ENCODE assay signal across 19 mouse cellular contexts in the genomic region with DNA sequence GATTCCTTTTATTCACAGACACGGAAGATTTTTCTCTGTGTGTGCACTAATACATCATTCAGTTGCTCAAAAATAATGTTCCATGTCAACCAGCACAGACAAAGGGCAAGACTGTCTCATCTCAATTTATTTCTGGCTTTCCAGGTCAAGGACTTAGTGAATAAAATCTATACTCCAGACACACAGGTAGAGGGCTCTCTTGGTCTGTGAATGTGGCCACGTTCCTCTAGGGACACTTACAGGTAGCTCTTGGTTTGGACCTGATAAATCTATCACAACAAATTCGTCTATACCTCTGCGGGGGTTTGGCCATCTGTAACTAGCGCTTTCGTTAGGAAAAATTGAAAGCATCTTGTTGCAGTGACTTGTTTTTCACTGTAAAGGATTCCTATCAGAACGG. TPM values are rescaled to one million over a fixed set of nuclear protein-coding genes. Genes with fewer than 3 reads are reported as not detected.
DNase-seq lines count a peak whose midpoint lies in the region; ATAC-seq and TF ChIP-seq lines count a peak whose summit lies in the region.
"Had no signal": no experiment of that assay in that cellular context is flagged by ENCODE, and none has a peak within 500 bp of the region (broad histone marks: within the 10 kb centered on the region; RNA-seq: fewer than 3 reads in every experiment).

No protein-coding gene starts in this region.

- no peak for ATAC-seq in kidney, embryonic 15.5 days (replicated peaks; ENCODE audit: low FRiP score)
- ATAC-seq in hindbrain, embryonic 14.5 days (ENCODE audit: low FRiP score) = no peak
- ATAC-seq: forebrain, embryonic 14.5 days had no signal

- H3K36me3 ChIP-seq in kidney, adult 2 months (ENCODE audit: control insufficient read depth, insufficient read depth, low read length) = no peaks in the 10 kb centered on the region
- H3K36me3 ChIP-seq in kidney, embryonic 15.5 days = no peaks in the 10 kb centered on the region
- no peaks in the 10 kb centered on the region for H3K36me3 ChIP-seq in hindbrain, embryonic 14.5 days (replicated peaks; ENCODE audit: control insufficient read depth, insufficient read depth)
- H3K36me3 ChIP-seq: heart, embryonic 12.5 days; limb, embryonic 15.5 days; midbrain, embryonic 10.5 days had no signal

- H3K4me2 ChIP-seq in kidney, embryonic 15.5 days = no peak overlapping the region
- H3K4me2 ChIP-seq in hindbrain, embryonic 14.5 days (replicated peaks) = no peak overlapping the region
- H3K4me2 ChIP-seq: heart, embryonic 12.5 days; limb, embryonic 15.5 days; lung, embryonic 14.5 days had no signal

- no peak overlapping the region for H3K27ac ChIP-seq in kidney, adult 2 months (ENCODE audit: insufficient read depth, low read depth, low read length)
- H3K27ac ChIP-seq in kidney, embryonic 15.5 days = no peak overlapping the region
- H3K27ac ChIP-seq in hindbrain, embryonic 14.5 days = no peak overlapping the region
- H3K27ac ChIP-seq: limb, embryonic 15.5 days; midbrain, embryonic 10.5 days had no signal

- H3K9ac ChIP-seq in kidney, embryonic 15.5 days = no peak overlapping the region
- no peak overlapping the region for H3K9ac ChIP-seq in hindbrain, embryonic 14.5 days
- H3K9ac ChIP-seq: heart, embryonic 12.5 days; limb, embryonic 15.5 days; lung, embryonic 14.5 days had no signal

- H3K4me1 ChIP-seq in kidney, adult 2 months (ENCODE audit: control insufficient read depth, insufficient read depth, low read length) = no peaks in the 10 kb centered on the region
- H3K4me1 ChIP-seq in kidney, embryonic 15.5 days = peaks cover 23% of the 10 kb centered on the region
- H3K4me1 ChIP-seq in hindbrain, embryonic 14.5 days (replicated peaks; ENCODE audit: control insufficient read depth, insufficient read depth, low read length) = peaks cover 16% of the 10 kb centered on the region

- no peak overlapping the region for H3K4me3 ChIP-seq in kidney, adult 2 months (ENCODE audit: insufficient read depth, low read depth, low read length)
- no peak overlapping the region for H3K4me3 ChIP-seq in kidney, embryonic 15.5 days (replicated peaks)
- H3K4me3 ChIP-seq in hindbrain, embryonic 14.5 days (replicated peaks; ENCODE audit: low read length) = no peak overlapping the region
- H3K4me3 ChIP-seq: erythroblast, embryonic 14.5 days; heart, embryonic 12.5 days; limb, embryonic 15.5 days; midbrain, embryonic 10.5 days had no signal

- no peak for TF ChIP-seq POLR2A in kidney, adult 2 months (IDR thresholded peaks at IDR 0.05; ENCODE audit: low read depth, low read length)

- H3K27me3 ChIP-seq in kidney, adult 2 months (replicated peaks; ENCODE audit: control insufficient read depth, insufficient read depth, low read length) = no peaks in the 10 kb centered on the region
- no peaks in the 10 kb centered on the region for H3K27me3 ChIP-seq in kidney, embryonic 15.5 days
- no peaks in the 10 kb centered on the region for H3K27me3 ChIP-seq in hindbrain, embryonic 14.5 days (ENCODE audit: control insufficient read depth, insufficient read depth, low read length)
- H3K27me3 ChIP-seq: heart, embryonic 12.5 days; limb, embryonic 15.5 days had no signal

- peak; percentile 24; the same call in 1 of the 2 replicates for TF ChIP-seq CTCF in kidney, adult 2 months (conservative IDR thresholded peaks at IDR 0.05; ENCODE audit: insufficient read depth, insufficient read length, low read depth, low read length)

- DNase-seq in cerebellum, adult 18-20 months = peak; percentile 10 to 16
- no peak for DNase-seq in cerebellum, adult 8-10 months
- DNase-seq in kidney, adult 2 months = peak; percentile 20
- DNase-seq in B cell, adult 2 months = peak; percentile 5 to 13
- DNase-seq in cerebellum, postnatal 14 days = peak; percentile 23 to 32
- no peak for DNase-seq in hindbrain, embryonic 14.5 days (ENCODE audit: low spot score)
- no peak for DNase-seq in ovary, postnatal 14 days (ENCODE audit: low spot score)
- DNase-seq: heart, postnatal 36 days; lung, embryonic 14.5 days; lung, postnatal 4 days; thymus, adult 18-20 months had no signal

- no peaks in the 10 kb centered on the region for H3K9me3 ChIP-seq in kidney, embryonic 15.5 days (replicated peaks)
- H3K9me3 ChIP-seq in hindbrain, embryonic 14.5 days (ENCODE audit: control insufficient read depth, low read length) = no peaks in the 10 kb centered on the region
- H3K9me3 ChIP-seq: heart, embryonic 12.5 days; limb, embryonic 15.5 days; midbrain, embryonic 10.5 days had no signal

- 74% methylated on average over 7 of the region's 7 CpGs for WGBS in kidney, adult 2 months
- 66% methylated on average over 7 of the region's 7 CpGs for WGBS in kidney, embryonic 15.5 days
- WGBS in hindbrain, embryonic 14.5 days = 79% methylated on average over 7 of the region's 7 CpGs

RNA-seq across cellular contexts. Expression of a gene that starts 29.4 kb away (rescaled TPM):
- polyA plus RNA-seq in kidney, adult 2 months (2012; rRNA removed) = 0.04 and 0.06 TPM in 2 replicates
- 0.04 TPM in 1 of 2 replicates, not detected in the other for polyA plus RNA-seq in kidney, embryonic 15.5 days (2015; fragmentation: Nextera tagmentation; extraction: Ambion mirVana)
- 0.21 and 0.37 TPM in 2 replicates for polyA plus RNA-seq in hindbrain, embryonic 14.5 days (2014; fragmentation: Nextera tagmentation; extraction: Ambion mirVana)
- polyA plus RNA-seq: embryonic facial prominence, embryonic 11.5 days; erythroblast, embryonic 14.5 days; kidney, embryonic 16.5 days had no signal

RNA-seq across cellular contexts. Expression of a gene that starts 29.6 kb away (rescaled TPM):
- polyA plus RNA-seq in kidney, adult 2 months (2012; rRNA removed) = 15.7 and 18.3 TPM in 2 replicates
- 32.7 and 33.3 TPM in 2 replicates for polyA plus RNA-seq in kidney, embryonic 15.5 days (2015; fragmentation: Nextera tagmentation; extraction: Ambion mirVana)
- 59.2 and 66.6 TPM in 2 replicates for polyA plus RNA-seq in hindbrain, embryonic 14.5 days (2014; fragmentation: Nextera tagmentation; extraction: Ambion mirVana)

Comparison
In these comparisons a context has a peak if more than half of its experiments do, and no peak if none do; other contexts are left out.
1. DNase-seq: peak in cerebellum, adult 18-20 months (2 of 2), kidney, adult 2 months (single experiment), B cell, adult 2 months (2 of 2) and cerebellum, postnatal 14 days (2 of 2); none in cerebellum, adult 8-10 months (single experiment), hindbrain, embryonic 14.5 days (single experiment) and ovary, postnatal 14 days (single experiment).